Mouse (Mus musculus): ENCODE measurements around the gene Adcy7.

GRCm38 (mm10) chr8:88239277-88239676 is 32.9 kb upstream of the Adcy7 start:
- TF ChIP-seq POLR2A (IDR thresholded peaks at IDR 0.05; ENCODE audit: extremely low read depth, insufficient read depth, low read length) (no peak), CTCF (IDR thresholded peaks at IDR 0.05; ENCODE audit: low read depth, low read length) (no peak)
